Mouse (Mus musculus): Measurements from ENCODE around the gene Gata5. TPM values are rescaled to one million over a fixed set of nuclear protein-coding genes. Genes with fewer than 3 reads are reported as not detected.

Gata5 gene
- polyA plus RNA-seq, 2 experiments, result 0.22 to 0.27 TPM

DNA sequence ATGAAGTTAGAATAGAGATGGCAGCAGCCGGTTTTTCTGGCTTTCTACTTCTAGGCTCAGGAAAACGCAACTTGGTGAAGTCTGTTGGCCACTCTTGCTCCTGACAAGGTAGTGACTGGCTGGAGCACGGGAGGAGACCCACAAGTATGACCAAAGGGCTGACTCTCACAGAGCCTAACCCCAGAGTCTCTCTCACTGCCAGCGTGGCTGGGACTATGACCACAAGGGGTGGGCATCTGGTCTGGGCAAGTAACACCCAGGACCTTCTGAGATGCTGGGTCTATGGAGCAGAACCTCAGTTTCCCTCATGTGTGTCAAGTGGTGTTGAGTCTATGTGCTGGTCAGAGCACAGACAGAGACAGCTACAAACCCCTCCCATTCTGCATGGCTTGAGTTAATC, 58.1 kb downstream of the Gata5 start:
- H3K4me3 ChIP-seq (ENCODE audit: insufficient read depth in 1 of 2, low read depth in 2 of 2, low read length in 2 of 2), result peak overlapping the region in 1 of 2 experiments; percentile 5; a peak in 1 of 4 replicates
- no peaks in the 10 kb centered on the region for H3K9me3 ChIP-seq (ENCODE audit: control insufficient read depth, low read length)
- H3K27ac ChIP-seq, result no peak overlapping the region
- WGBS (ENCODE audit: insufficient replicate concordance), result 26% methylated on average over 4 of the region's 4 CpGs
- no peaks in the 10 kb centered on the region for H3K36me3 ChIP-seq (replicated peaks; ENCODE audit: control insufficient read depth, insufficient read depth, low read depth)
- H3K27me3 ChIP-seq (ENCODE audit: control insufficient read depth, insufficient read depth, low read length), result no peaks in the 10 kb centered on the region
- peak overlapping the region; percentile 49 for H3K4me2 ChIP-seq (ENCODE audit: low read depth)
- ATAC-seq (ENCODE audit: insufficient read depth) (no peak), DNase-seq (ENCODE audit: low read depth in 3 of 3, low spot score in 3 of 3) (no peak)
- peak overlapping the region; percentile 25; the same call in 1 of the 2 replicates for H3K9ac ChIP-seq (replicated peaks)
- H3K4me1 ChIP-seq (replicated peaks; ENCODE audit: control insufficient read depth in 2 of 2, insufficient read depth in 2 of 2, low read length in 1 of 2), result peaks cover 14 to 29% of the 10 kb centered on the region in 2 experiments
- no peak for TF ChIP-seq EP300 (IDR thresholded peaks at IDR 0.05; ENCODE audit: low read depth)
- no peak for TF ChIP-seq CTCF (IDR thresholded peaks at IDR 0.05; ENCODE audit: low read depth)

GRCm38 (mm10) chr2:180275836-180276235, 58.7 kb downstream of the Gata5 start:
- WGBS (ENCODE audit: insufficient replicate concordance), result under 1% methylated on average over 8 of the region's 8 CpGs
- Histone ChIP-seq H3K27ac (no peak overlapping the region), H3K9ac (replicated peaks) (no peak overlapping the region), H3K4me1 (replicated peaks; ENCODE audit: control insufficient read depth in 2 of 2, insufficient read depth in 2 of 2, low read length in 1 of 2) (peaks cover 14 to 29% of the 10 kb centered on the region in 2 experiments), H3K36me3 (replicated peaks; ENCODE audit: control insufficient read depth, insufficient read depth, low read depth) (no peaks in the 10 kb centered on the region), H3K4me2 (ENCODE audit: low read depth) (peak overlapping the region; percentile 49), H3K27me3 (ENCODE audit: control insufficient read depth, insufficient read depth, low read length) (no peaks in the 10 kb centered on the region), H3K4me3 (ENCODE audit: insufficient read depth in 1 of 2, low read depth in 2 of 2, low read length in 2 of 2) (no peak overlapping the region), H3K9me3 (ENCODE audit: control insufficient read depth, low read length) (no peaks in the 10 kb centered on the region)
- no peak for ATAC-seq (ENCODE audit: insufficient read depth)
- peak; percentile 54 to 68 (median 63) for DNase-seq (ENCODE audit: low read depth in 3 of 3, low spot score in 3 of 3)
- no peak for TF ChIP-seq EP300 (IDR thresholded peaks at IDR 0.05; ENCODE audit: low read depth)
- peak; percentile 91 for TF ChIP-seq CTCF (IDR thresholded peaks at IDR 0.05; ENCODE audit: low read depth)

Other genes starting within 250 kb of the Gata5 start
- gene Hrh3, start 230.2 kb downstream of the Gata5 start, polyA plus RNA-seq (2012; rRNA removed), result 0.02 TPM in 1 of 2 replicates, not detected in the other
- not detected in 2 replicates for gene Hrh3, start 230.2 kb downstream of the Gata5 start, polyA plus RNA-seq (2014; fragmentation: Nextera tagmentation; extraction: Ambion mirVana)
- 3.3 and 4.4 TPM in 2 replicates for gene Osbpl2, start 215.4 kb downstream of the Gata5 start, polyA plus RNA-seq (2012; rRNA removed)
- gene Osbpl2, start 215.4 kb downstream of the Gata5 start, polyA plus RNA-seq (2014; fragmentation: Nextera tagmentation; extraction: Ambion mirVana), result 7.9 and 8.4 TPM in 2 replicates
- gene Adrm1, start 163.2 kb downstream of the Gata5 start, polyA plus RNA-seq (2012; rRNA removed), result 51.7 and 53.3 TPM in 2 replicates
- 77.8 and 80.5 TPM in 2 replicates for gene Adrm1, start 163.2 kb downstream of the Gata5 start, polyA plus RNA-seq (2014; fragmentation: Nextera tagmentation; extraction: Ambion mirVana)
- gene Lama5, start 108.8 kb downstream of the Gata5 start, polyA plus RNA-seq (2012; rRNA removed), result 2.7 and 2.9 TPM in 2 replicates
- gene Lama5, start 108.8 kb downstream of the Gata5 start, polyA plus RNA-seq (2014; fragmentation: Nextera tagmentation; extraction: Ambion mirVana), result 1.7 and 1.9 TPM in 2 replicates
- gene Rps21, start 77.3 kb downstream of the Gata5 start, polyA plus RNA-seq (2012; rRNA removed), result 1,402 and 1,840 TPM in 2 replicates
- 511 and 539 TPM in 2 replicates for gene Rps21, start 77.3 kb downstream of the Gata5 start, polyA plus RNA-seq (2014; fragmentation: Nextera tagmentation; extraction: Ambion mirVana)
- 4.9 and 5.6 TPM in 2 replicates for gene Cables2, start 61.2 kb downstream of the Gata5 start, polyA plus RNA-seq (2012; rRNA removed)
- 3.3 and 4.9 TPM in 2 replicates for gene Cables2, start 61.2 kb downstream of the Gata5 start, polyA plus RNA-seq (2014; fragmentation: Nextera tagmentation; extraction: Ambion mirVana)
- gene Rbbp8nl, start 44.8 kb downstream of the Gata5 start, polyA plus RNA-seq (2012; rRNA removed), result 0.02 TPM in 2 replicates
- not detected in 2 replicates for gene Rbbp8nl, start 44.8 kb downstream of the Gata5 start, polyA plus RNA-seq (2014; fragmentation: Nextera tagmentation; extraction: Ambion mirVana)
- gene Slco4a1, start 121.5 kb upstream of the Gata5 start, polyA plus RNA-seq (2012; rRNA removed), result 0.65 and 0.69 TPM in 2 replicates
- gene Slco4a1, start 121.5 kb upstream of the Gata5 start, polyA plus RNA-seq (2014; fragmentation: Nextera tagmentation; extraction: Ambion mirVana), result 0.28 and 0.53 TPM in 2 replicates
- gene Ntsr1, start 165.3 kb upstream of the Gata5 start, polyA plus RNA-seq (2012; rRNA removed), result 0.04 and 0.06 TPM in 2 replicates
- gene Ntsr1, start 165.3 kb upstream of the Gata5 start, polyA plus RNA-seq (2014; fragmentation: Nextera tagmentation; extraction: Ambion mirVana), result 0.05 TPM in 1 of 2 replicates, not detected in the other
- gene Mrgbp, start 246.6 kb upstream of the Gata5 start, polyA plus RNA-seq (2012; rRNA removed), result 10.5 and 10.8 TPM in 2 replicates
- 7.1 and 7.4 TPM in 2 replicates for gene Mrgbp, start 246.6 kb upstream of the Gata5 start, polyA plus RNA-seq (2014; fragmentation: Nextera tagmentation; extraction: Ambion mirVana)